Mouse (Mus musculus) heart, embryonic 14.5 days (tissue): ENCODE results near the gene Scd2. TPM values are rescaled to one million over a fixed set of nuclear protein-coding genes. Genes with fewer than 3 reads are reported as not detected.
"Not testable (repeated sequence)": the region's sequence is repeated elsewhere in the genome, so short reads cannot be mapped to it uniquely, and the experiment has no call there.

Experiments used
- ATAC-seq: fragments of 200-750 bp; cut with Nextera tagmentation; 2 replicates; pipeline ENCODE4 v1.8.0; 2017; ENCODE audit warnings: low read depth, moderate TSS enrichment; ENCODE audit not compliant: insufficient number of reproducible peaks, insufficient read depth, low FRiP score
- H3K27ac ChIP-seq, 2 experiments: fragments of 200-500 bp in 1 of 2; fragments of 300-500 bp in 1 of 2; sonication (generic) in 1 of 2; replicated peaks in 1 of 2; 2 replicates each; pipeline ENCODE4 v1.5.1; 2012 to 2014; ENCODE audit warnings: low read depth in 2 of 2, low read length in 2 of 2, control low read depth in 1 of 2, mild to moderate bottlenecking in 1 of 2, mixed read lengths in 1 of 2; ENCODE audit not compliant: control insufficient read depth in 1 of 2, insufficient read depth in 1 of 2
- H3K27me3 ChIP-seq: fragments of 300-500 bp; sonication (generic); 2 replicates; pipeline ENCODE4 v1.6.1; 2014; ENCODE audit warnings: mild to moderate bottlenecking, low read length, control low read depth; ENCODE audit not compliant: control insufficient read depth, insufficient read depth
- H3K36me3 ChIP-seq: fragments of 300-500 bp; sonication (generic); 2 replicates; pipeline ENCODE4 v1.6.1; 2014; ENCODE audit warnings: mild to moderate bottlenecking, control low read depth, low read length, mixed read lengths; ENCODE audit not compliant: control insufficient read depth, insufficient read depth
- H3K4me1 ChIP-seq, 2 experiments: fragments of 200-500 bp in 1 of 2; fragments of 300-500 bp in 1 of 2; sonication (generic) in 1 of 2; 2 replicates each; pipeline ENCODE4 v1.6.1; 2012 to 2014; ENCODE audit warnings: low read length in 2 of 2, control low read depth in 1 of 2, mixed read lengths in 1 of 2; ENCODE audit not compliant: control insufficient read depth in 2 of 2, insufficient read depth in 2 of 2
- H3K4me2 ChIP-seq: fragments of 300-500 bp; sonication (generic); 2 replicates; pipeline ENCODE4 v1.6.1; 2014; ENCODE audit warnings: mild to moderate bottlenecking, low read length
- H3K4me3 ChIP-seq, 2 experiments: fragments of 200-500 bp in 1 of 2; fragments of 300-500 bp in 1 of 2; sonication (generic) in 1 of 2; 2 replicates each; pipeline ENCODE4 v1.5.1; 2012 to 2014; ENCODE audit warnings: low read length in 2 of 2, mild to moderate bottlenecking in 2 of 2, control low read depth in 1 of 2, low read depth in 1 of 2, moderate library complexity in 1 of 2; ENCODE audit not compliant: control insufficient read depth in 1 of 2, insufficient read depth in 1 of 2
- H3K9ac ChIP-seq: fragments of 300-500 bp; sonication (generic); 2 replicates; pipeline ENCODE4 v1.6.1; 2014; ENCODE audit warnings: mild to moderate bottlenecking, low read length
- H3K9me3 ChIP-seq: fragments of 300-500 bp; sonication (generic); 2 replicates; pipeline ENCODE4 v1.6.1; 2016; ENCODE audit warnings: low read length, control low read depth; ENCODE audit not compliant: control insufficient read depth
- WGBS: fragments of 180-500 bp; shearing (Covaris S2); extraction: QIAGEN DNeasy Blood & Tissue Kit; methylation state at CpG from one replicate; pipeline ENCODE4 v1.1.7; 2014; 5-methylcytosine and 5-hydroxymethylcytosine counted together
- polyA plus RNA-seq: library from polyadenylated mRNA; unstranded; fragments of >200 nt; fragmentation: Nextera tagmentation; extraction: Ambion mirVana; gene quantifications from 2 replicates; pipeline ENCODE4 v1.2.1, GENCODE M21; 2014

The Scd2 gene
- polyA plus RNA-seq, 1 experiment from 2014 or later = 139 TPM

GRCm38 (mm10) chr19:44321201-44321600, 27.7 kb downstream of the Scd2 start:
- ATAC-seq = no peak

GRCm38 (mm10) chr19:44321631-44322030, 28.2 kb downstream of the Scd2 start:
- H3K9me3 ChIP-seq = peaks cover 3% of the 10 kb centered on the region
- H3K27me3 ChIP-seq = no peaks in the 10 kb centered on the region
- H3K4me2 ChIP-seq = no peak overlapping the region
- no peak overlapping the region for H3K4me3 ChIP-seq
- H3K9ac ChIP-seq = no peak overlapping the region
- WGBS = 29% methylated on average over 2 of the region's 2 CpGs
- no peaks in the 10 kb centered on the region for H3K36me3 ChIP-seq
- no peaks in the 10 kb centered on the region for H3K4me1 ChIP-seq
- H3K27ac ChIP-seq = no peak overlapping the region
- ATAC-seq = no peak

More at GRCm38 (mm10) chr19:44321201-44321600, 27.7 kb downstream of the Scd2 start:
- H3K27me3 ChIP-seq = no peaks in the 10 kb centered on the region
- no peak overlapping the region for H3K4me2 ChIP-seq
- peaks cover 2% of the 10 kb centered on the region for H3K9me3 ChIP-seq
- no peak overlapping the region for H3K4me3 ChIP-seq
- H3K9ac ChIP-seq = no peak overlapping the region
- H3K27ac ChIP-seq = no peak overlapping the region
- no peaks in the 10 kb centered on the region for H3K4me1 ChIP-seq
- WGBS = 82% methylated on average over 4 of the region's 4 CpGs
- no peaks in the 10 kb centered on the region for H3K36me3 ChIP-seq

GRCm38 (mm10) chr19:44329566-44329965, 36.1 kb downstream of the Scd2 start:
- Histone ChIP-seq H3K4me1 (peaks cover 16 to 20% of the 10 kb centered on the region in 2 experiments), H3K4me3 (no peak overlapping the region), H3K4me2 (no peak overlapping the region), H3K9ac (no peak overlapping the region), H3K36me3 (no peaks in the 10 kb centered on the region), H3K27me3 (no peaks in the 10 kb centered on the region), H3K9me3 (peaks cover 6% of the 10 kb centered on the region; the same call in 1 of the 2 replicates), H3K27ac (no peak overlapping the region)
- WGBS = 95% methylated on average over 2 of the region's 2 CpGs
- ATAC-seq = no peak

- 89% methylated on average over 1 of the region's 1 CpGs for WGBS
Measured at GRCm38 (mm10) chr19:44331128-44331527, 37.7 kb downstream of the Scd2 start.

GRCm38 (mm10) chr19:44331911-44332310, 38.4 kb downstream of the Scd2 start:
- Histone ChIP-seq H3K9ac (no peak overlapping the region), H3K36me3 (no peaks in the 10 kb centered on the region), H3K9me3 (0 out of 2 replicates have a peak, but pooled peaks cover 4% of the 10 kb centered on the region), H3K27ac (0 out of 4 replicates have a peak overlapping the region, but pooled peaks of 1 of the 2 experiments have one; percentile 8), H3K4me1 (peaks cover 22 to 30% of the 10 kb centered on the region in 2 experiments), H3K27me3 (no peaks in the 10 kb centered on the region), H3K4me2 (no peak overlapping the region), H3K4me3 (no peak overlapping the region)
- ATAC-seq = no peak
- 55% methylated on average over 5 of the region's 5 CpGs for WGBS

More at GRCm38 (mm10) chr19:44331128-44331527, 37.7 kb downstream of the Scd2 start:
- not testable (repeated sequence) for H3K36me3 ChIP-seq, H3K27me3 ChIP-seq, H3K9me3 ChIP-seq, H3K27ac ChIP-seq, H3K4me2 ChIP-seq, H3K9ac ChIP-seq, ATAC-seq, H3K4me3 ChIP-seq
- H3K4me1 ChIP-seq = peaks cover 22 to 30% of the 10 kb centered on the region in 2 experiments

- no peak overlapping the region for H3K4me2 ChIP-seq
Measured at GRCm38 (mm10) chr19:44332326-44332725, 38.9 kb downstream of the Scd2 start.

GRCm38 (mm10) chr19:44332833-44333623, 39.6 kb downstream of the Scd2 start, which contains the start of gene Scd4:
TSS of gene Scd4 (plus strand) at chr19:44333092.
- peak within 1 kb of the TSS; percentile 36 for H3K4me2 ChIP-seq
- H3K36me3 ChIP-seq = no peaks in the 10 kb centered on the region
- no peaks in the 10 kb centered on the region for H3K9me3 ChIP-seq
- peak within 1 kb of the TSS; percentile 20 to 73 for H3K27ac ChIP-seq
- peak; percentile 56; the same call in 1 of the 2 replicates for ATAC-seq
- H3K27me3 ChIP-seq = no peaks in the 10 kb centered on the region
- H3K4me1 ChIP-seq = peaks cover 22 to 30% of the 10 kb centered on the region in 2 experiments
- no peak within 1 kb of the TSS for H3K4me3 ChIP-seq
- 49% methylated on average over 10 of the region's 10 CpGs for WGBS
- no peak within 1 kb of the TSS for H3K9ac ChIP-seq

More at GRCm38 (mm10) chr19:44332326-44332725, 38.9 kb downstream of the Scd2 start:
- H3K36me3 ChIP-seq = no peaks in the 10 kb centered on the region
- H3K9ac ChIP-seq = no peak overlapping the region
- H3K4me1 ChIP-seq = peaks cover 22 to 30% of the 10 kb centered on the region in 2 experiments
- H3K4me3 ChIP-seq = no peak overlapping the region
- 77% methylated on average over 8 of the region's 8 CpGs for WGBS
- H3K9me3 ChIP-seq = 0 out of 2 replicates have a peak, but pooled peaks cover 4% of the 10 kb centered on the region
- H3K27me3 ChIP-seq = no peaks in the 10 kb centered on the region
- H3K27ac ChIP-seq = peak overlapping the region in 1 of 2 experiments; percentile 73; a peak in 2 of 4 replicates
- ATAC-seq = no peak
